Mouse (Mus musculus) G1E (cell line): ENCODE data around the gene Mphosph9. TPM values are rescaled to one million over a fixed set of nuclear protein-coding genes. Genes with fewer than 3 reads are reported as not detected.

Experiments used
- ATAC-seq: 2 replicates; pipeline ENCODE4 v1.8.0; 2016; ENCODE audit warnings: mild to moderate bottlenecking; ENCODE audit not compliant: insufficient number of reproducible peaks, poor library complexity, low FRiP score, severe bottlenecking; ENCODE audit errors: extremely low read depth
- DNase-seq: peaks from one replicate; pipeline ENCODE4 v3.0.0; 2012; ENCODE audit warnings: low spot score
- H3K27me3 ChIP-seq: 2 replicates; pipeline ENCODE4 v1.6.1; 2012; ENCODE audit warnings: mild to moderate bottlenecking, low read length, inconsistent platforms; ENCODE audit not compliant: insufficient read depth
- H3K36me3 ChIP-seq: replicated peaks from 2 replicates; pipeline ENCODE3; 2012; ENCODE audit warnings: mild to moderate bottlenecking, inconsistent platforms
- H3K4me1 ChIP-seq: 2 replicates; pipeline ENCODE4 v1.6.1; 2012; ENCODE audit warnings: low read depth, low read length, inconsistent platforms, mixed read lengths; ENCODE audit not compliant: insufficient read depth
- H3K4me3 ChIP-seq: 2 replicates; pipeline ENCODE4 v1.5.1; 2012; ENCODE audit warnings: low read depth, mild to moderate bottlenecking, inconsistent platforms, low read length, moderate library complexity, mixed read lengths
- H3K9me3 ChIP-seq: replicated peaks from 2 replicates; pipeline ENCODE4 v1.6.1; 2012; ENCODE audit warnings: inconsistent platforms
- CTCF ChIP-seq: IDR thresholded peaks from 2 replicates; pipeline ENCODE4 v1.5.1; 2012; ENCODE audit warnings: low read depth, low read length, inconsistent platforms, mixed read lengths
- GATA1 ChIP-seq: IDR thresholded peaks from 2 replicates; pipeline ENCODE4 v1.6.1; 2012; ENCODE audit warnings: borderline replicate concordance, low read length, inconsistent platforms, mixed read lengths
- GATA2 ChIP-seq: IDR thresholded peaks from 2 replicates; pipeline ENCODE4 v1.6.1; 2012; ENCODE audit warnings: low read depth, low read length, inconsistent platforms, borderline replicate concordance
- POLR2AphosphoS5 ChIP-seq: IDR thresholded peaks from 2 replicates; pipeline ENCODE4 v1.6.1; 2012; ENCODE audit warnings: low read depth, low read length, inconsistent platforms; ENCODE audit not compliant: insufficient replicate concordance
- TAL1 ChIP-seq: conservative IDR thresholded peaks from 2 replicates; pipeline ENCODE4 v1.6.1; 2012; ENCODE audit warnings: low read depth, low read length, inconsistent platforms, mixed read lengths
- polyA plus RNA-seq: library from polyadenylated mRNA; stranded (reverse); fragments of >175 nt; gene quantifications from 2 replicates; pipeline ENCODE4 v1.2.3, GENCODE M21; 2012
- total RNA-seq, 2 experiments: library from RNA; stranded (forward) in 1 of 2; stranded (reverse) in 1 of 2; fragments of 200-1000 nt in 1 of 2; fragments of >200 nt in 1 of 2; fragmentation: Nextera tagmentation in 1 of 2; gene quantifications; 2 replicates each; pipeline ENCODE4 v1.2.3; 2014 to 2017

Gene Mphosph9
- total and polyA plus RNA-seq, 3 experiments = 2.0 to 24.2 (median 23.2) TPM

DNA sequence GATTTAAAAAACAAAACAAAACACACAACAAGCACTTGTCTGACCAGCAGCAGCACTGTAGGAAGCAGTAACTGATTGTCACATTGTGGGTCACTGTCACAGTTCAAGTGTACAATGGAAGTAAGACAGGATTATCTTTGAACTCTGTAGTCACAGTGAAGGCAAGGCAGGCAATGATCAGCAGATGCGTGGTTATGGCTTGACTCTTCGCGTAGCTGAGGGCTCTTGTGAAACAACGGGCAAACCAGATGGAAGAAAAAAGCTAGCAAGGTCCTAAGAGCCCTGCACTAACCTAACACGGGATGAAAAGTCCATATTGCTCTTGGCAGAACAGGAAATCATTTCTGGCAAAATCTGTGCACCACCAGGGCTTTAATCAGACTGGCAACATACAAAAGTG lies 76.7 kb downstream of the Mphosph9 start:
- DNase-seq (no peak), ATAC-seq (no peak)
- Histone ChIP-seq H3K36me3 (peaks cover 57% of the 10 kb centered on the region), H3K27me3 (no peaks in the 10 kb centered on the region), H3K9me3 (no peaks in the 10 kb centered on the region), H3K4me3 (no peak overlapping the region), H3K4me1 (peaks cover 22% of the 10 kb centered on the region)
- TF ChIP-seq CTCF (no peak), POLR2AphosphoS5 (no peak), GATA2 (no peak)

DNA sequence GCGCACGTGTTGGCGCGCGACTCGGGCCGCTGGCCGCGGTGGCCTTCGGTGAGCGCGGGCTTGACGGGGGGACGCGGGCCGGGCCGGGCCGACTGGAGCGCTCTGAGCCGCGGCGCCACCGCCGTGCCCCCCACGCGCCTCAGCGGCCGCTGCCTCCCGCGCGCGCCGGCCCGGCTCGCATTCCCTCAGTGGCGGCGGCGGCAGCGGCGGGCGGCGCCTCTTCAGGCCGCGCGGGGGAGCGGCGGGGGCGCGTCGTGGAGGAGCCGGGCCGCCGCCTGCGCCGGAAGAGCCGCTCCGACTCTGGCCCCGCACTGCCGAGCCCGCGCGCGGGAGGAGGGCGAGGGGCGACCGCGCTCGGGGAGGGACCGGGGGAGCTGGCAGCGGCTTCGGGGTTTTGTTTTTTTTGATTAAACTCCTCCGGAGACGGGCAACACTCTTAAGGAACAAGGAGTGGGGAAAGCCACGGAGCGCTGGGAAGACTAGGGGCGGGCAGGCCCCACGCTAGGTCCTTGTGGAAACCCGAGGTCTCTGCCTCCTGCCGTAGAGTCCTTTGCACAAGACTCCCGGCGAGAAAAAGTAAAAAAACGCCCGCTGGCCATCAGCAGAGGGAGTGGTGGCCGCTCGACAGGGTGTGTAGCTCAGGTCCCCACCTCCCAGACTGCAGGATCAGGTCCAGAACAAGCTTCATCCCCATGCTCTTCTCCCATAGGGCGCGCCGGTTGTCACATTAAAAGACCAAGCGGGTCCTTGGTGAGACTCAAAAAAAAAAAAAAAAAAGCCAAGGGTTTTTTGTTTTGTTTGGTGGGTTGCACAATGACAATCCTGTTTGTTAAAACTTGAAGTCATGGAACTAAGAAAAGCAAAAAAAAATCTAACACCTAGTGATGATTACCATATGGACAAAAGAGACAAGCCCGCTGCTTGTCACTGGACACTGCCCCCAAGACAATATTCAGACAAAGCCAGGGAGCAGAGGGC lies 77.9 kb downstream of the Mphosph9 start, which contains the start of gene Pitpnm2:
TSS of gene Pitpnm2 (minus strand) at position 147 of the 978 bp plus-strand sequence.
- Histone ChIP-seq H3K4me3 (peak within 1 kb of the TSS; percentile 78), H3K9me3 (no peaks in the 10 kb centered on the region), H3K36me3 (peaks cover 61% of the 10 kb centered on the region), H3K4me1 (peaks cover 22% of the 10 kb centered on the region), H3K27me3 (no peaks in the 10 kb centered on the region)
- TF ChIP-seq CTCF (no peak), TAL1 (no peak), POLR2AphosphoS5 (no peak), GATA1 (no peak), GATA2 (no peak)
- ATAC-seq = peak; percentile 48
- peak; percentile 54 for DNase-seq

DNA sequence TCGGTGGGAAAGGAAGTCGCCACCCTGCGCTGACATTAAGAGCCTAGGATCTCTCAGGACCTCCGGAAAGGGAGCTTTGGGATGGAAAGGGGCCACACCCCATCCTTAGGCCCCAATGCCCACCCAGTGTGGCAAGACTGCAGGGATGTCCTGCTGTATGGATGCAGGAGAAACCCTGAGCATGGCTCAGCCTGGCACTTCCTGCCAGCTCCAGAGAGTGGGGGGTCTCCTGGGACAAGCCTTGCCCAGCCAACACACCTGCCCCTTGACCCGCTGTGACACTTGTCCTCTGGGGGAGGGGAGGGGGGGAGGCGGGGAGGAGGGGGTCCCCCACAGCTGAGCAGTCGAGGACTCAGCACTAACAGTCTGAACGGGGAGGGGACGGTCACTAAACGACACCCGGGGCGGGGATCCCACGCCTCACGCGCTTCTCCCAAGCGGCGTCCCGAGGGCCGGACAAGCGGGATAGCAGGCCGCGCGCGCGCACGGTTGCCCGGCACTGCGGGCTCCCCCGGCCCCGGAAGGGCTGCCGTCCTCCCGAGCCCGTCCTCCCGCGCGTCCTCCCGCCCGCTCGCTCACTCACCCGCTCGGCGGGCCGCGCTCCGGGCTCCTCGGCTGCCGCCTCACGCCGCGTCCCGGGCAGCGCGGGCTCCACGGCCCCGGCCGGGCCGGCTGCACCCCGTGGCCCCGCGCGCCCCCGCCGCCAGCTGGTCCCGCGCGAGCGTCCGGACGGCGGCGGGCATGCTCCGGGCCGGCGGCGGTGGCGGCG lies 78.7 kb downstream of the Mphosph9 start:
- H3K9me3 ChIP-seq = no peaks in the 10 kb centered on the region
- peak overlapping the region; percentile 78 for H3K4me3 ChIP-seq
- TF ChIP-seq CTCF (no peak), POLR2AphosphoS5 (no peak), TAL1 (no peak), GATA2 (no peak), GATA1 (no peak)
- peaks cover 64% of the 10 kb centered on the region for H3K36me3 ChIP-seq
- DNase-seq (peak; percentile 53), ATAC-seq (no peak)
- H3K27me3 ChIP-seq = no peaks in the 10 kb centered on the region
- peaks cover 22% of the 10 kb centered on the region for H3K4me1 ChIP-seq

DNA sequence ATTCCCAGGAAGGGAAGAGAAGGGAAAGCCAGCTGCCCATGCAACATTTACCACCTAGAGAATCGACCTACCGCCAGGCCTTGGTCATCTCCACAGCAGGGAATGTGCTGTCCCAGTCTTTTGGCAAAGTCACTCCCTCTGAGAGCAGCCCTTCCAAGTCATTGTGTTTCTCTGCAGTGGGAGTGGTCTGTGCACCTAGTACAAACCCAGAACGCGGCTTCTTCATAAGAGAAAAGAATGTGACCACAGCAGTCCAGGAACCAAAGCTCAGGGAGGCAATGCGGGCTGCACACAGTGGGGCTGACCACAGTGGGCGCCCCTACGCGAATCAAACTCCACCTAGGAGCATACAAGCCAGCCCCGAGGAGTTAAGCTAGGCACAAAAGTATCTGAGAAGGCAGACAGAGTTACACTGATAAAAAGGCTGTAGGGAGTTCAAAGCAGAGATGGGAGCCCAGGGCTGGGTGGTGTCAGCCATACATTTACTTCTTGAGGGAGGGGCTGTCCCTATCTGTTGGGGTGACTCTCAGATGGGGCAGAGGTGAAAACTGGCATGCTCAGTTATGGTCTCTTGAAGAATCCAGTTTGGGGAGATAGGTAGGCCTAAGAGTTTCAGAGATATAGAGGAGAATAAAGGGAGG lies 79.7 kb downstream of the Mphosph9 start:
- DNase-seq (no peak), ATAC-seq (no peak)
- H3K4me3 ChIP-seq = no peak overlapping the region
- H3K9me3 ChIP-seq = no peaks in the 10 kb centered on the region
- peaks cover 27% of the 10 kb centered on the region for H3K4me1 ChIP-seq
- H3K27me3 ChIP-seq = no peaks in the 10 kb centered on the region
- TF ChIP-seq CTCF (no peak), POLR2AphosphoS5 (no peak), GATA1 (no peak), GATA2 (no peak)
- H3K36me3 ChIP-seq = peaks cover 64% of the 10 kb centered on the region

DNA sequence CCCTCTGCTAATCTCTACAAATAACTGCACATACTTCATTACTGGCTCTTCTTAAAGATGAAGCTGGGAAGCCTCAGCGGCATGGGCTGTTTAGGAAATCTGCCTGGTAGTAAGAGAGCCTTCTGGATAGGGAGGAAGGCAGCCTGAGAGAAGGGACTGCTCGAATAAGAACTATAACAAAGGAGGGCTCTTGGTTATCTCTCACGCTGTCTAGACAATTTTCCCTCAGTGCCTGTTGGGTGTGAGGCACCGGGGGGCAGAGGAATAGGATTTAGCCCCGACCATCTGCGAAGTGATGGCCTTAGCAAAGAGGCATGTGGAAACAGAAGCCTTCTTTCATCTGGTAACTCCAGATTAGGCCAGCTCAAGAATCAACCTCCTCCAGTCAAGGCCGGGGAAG lies 80.5 kb downstream of the Mphosph9 start:
- DNase-seq (no peak), ATAC-seq (no peak)
- Histone ChIP-seq H3K27me3 (no peaks in the 10 kb centered on the region), H3K36me3 (peaks cover 64% of the 10 kb centered on the region), H3K4me1 (peaks cover 31% of the 10 kb centered on the region), H3K9me3 (no peaks in the 10 kb centered on the region), H3K4me3 (no peak overlapping the region)
- TF ChIP-seq TAL1 (no peak), CTCF (no peak), GATA1 (no peak), GATA2 (no peak), POLR2AphosphoS5 (no peak)

DNA sequence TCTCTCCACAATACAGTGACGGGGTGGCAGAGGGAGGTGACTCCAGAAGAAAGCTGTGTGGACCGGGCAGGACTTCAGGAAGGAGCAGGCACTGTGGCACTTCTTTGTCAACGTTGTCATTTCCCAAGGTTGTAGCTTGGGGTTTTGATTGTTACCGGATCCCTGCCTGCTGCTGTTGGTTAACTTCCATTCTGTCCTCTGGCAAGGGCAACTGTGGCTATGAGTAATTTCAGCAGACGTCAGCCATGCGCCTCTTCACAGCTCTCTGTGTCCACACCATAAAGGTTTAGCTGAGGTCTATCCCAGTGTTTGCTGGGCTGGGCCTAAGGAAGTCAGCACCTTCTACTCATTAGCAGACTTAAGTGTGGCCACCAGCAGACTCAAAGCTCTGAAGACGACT lies 82.9 kb downstream of the Mphosph9 start:
- no peaks in the 10 kb centered on the region for H3K27me3 ChIP-seq
- no peak overlapping the region for H3K4me3 ChIP-seq
- DNase-seq (no peak), ATAC-seq (no peak)
- TF ChIP-seq TAL1 (no peak), POLR2AphosphoS5 (no peak), GATA1 (no peak), CTCF (no peak), GATA2 (no peak)
- peaks cover 75% of the 10 kb centered on the region for H3K36me3 ChIP-seq
- no peaks in the 10 kb centered on the region for H3K9me3 ChIP-seq
- peaks cover 35% of the 10 kb centered on the region for H3K4me1 ChIP-seq
